ENCODE assay signal across 9 mouse cellular contexts in genomic region chr13:51761186-51761813, GRCm38 (mm10). TPM values are rescaled to one million over a fixed set of nuclear protein-coding genes. Genes with fewer than 3 reads are reported as not detected.
DNase-seq lines count a peak whose midpoint lies in the region; ATAC-seq lines count a peak whose summit lies in the region.
"Had no signal": no experiment of that assay in that cellular context is flagged by ENCODE, and none has a peak within 500 bp of the region (broad histone marks: within the 10 kb centered on the region; RNA-seq: fewer than 3 reads in every experiment).

No protein-coding gene starts in this region.

- no peaks in the 10 kb centered on the region for H3K9me3 ChIP-seq in forebrain, embryonic 12.5 days
- H3K9me3 ChIP-seq in hindbrain, embryonic 10.5 days, result no peaks in the 10 kb centered on the region
- no peaks in the 10 kb centered on the region for H3K9me3 ChIP-seq in midbrain, embryonic 16.5 days (replicated peaks; ENCODE audit: control insufficient read depth, low read length, poor library complexity, severe bottlenecking)

- no peak overlapping the region for H3K4me3 ChIP-seq in forebrain, embryonic 12.5 days (replicated peaks)
- no peak overlapping the region for H3K4me3 ChIP-seq in hindbrain, embryonic 10.5 days
- no peak overlapping the region for H3K4me3 ChIP-seq in midbrain, embryonic 16.5 days (ENCODE audit: low read depth, low read length)

- H3K27me3 ChIP-seq in forebrain, embryonic 12.5 days, result no peaks in the 10 kb centered on the region
- H3K27me3 ChIP-seq in hindbrain, embryonic 10.5 days (ENCODE audit: insufficient read depth, poor library complexity, severe bottlenecking), result no peaks in the 10 kb centered on the region
- no peaks in the 10 kb centered on the region for H3K27me3 ChIP-seq in midbrain, embryonic 16.5 days (ENCODE audit: control insufficient read depth, insufficient read depth, low read depth, low read length)

- H3K27ac ChIP-seq in forebrain, embryonic 12.5 days, result peak overlapping the region; percentile 82
- H3K27ac ChIP-seq in hindbrain, embryonic 10.5 days, result peak overlapping the region; percentile 85
- H3K27ac ChIP-seq in midbrain, embryonic 16.5 days (ENCODE audit: low read length), result peak overlapping the region; percentile 62; the same call in 1 of the 2 replicates

- H3K4me1 ChIP-seq in forebrain, embryonic 12.5 days, result peaks cover 33% of the 10 kb centered on the region
- H3K4me1 ChIP-seq in hindbrain, embryonic 10.5 days (replicated peaks), result peaks cover 57% of the 10 kb centered on the region
- peaks cover 7% of the 10 kb centered on the region for H3K4me1 ChIP-seq in midbrain, embryonic 16.5 days (ENCODE audit: control insufficient read depth, insufficient read depth, low read length)

- no peaks in the 10 kb centered on the region for H3K36me3 ChIP-seq in forebrain, embryonic 12.5 days (replicated peaks)
- no peaks in the 10 kb centered on the region for H3K36me3 ChIP-seq in hindbrain, embryonic 10.5 days
- no peaks in the 10 kb centered on the region for H3K36me3 ChIP-seq in midbrain, embryonic 16.5 days (ENCODE audit: control insufficient read depth, insufficient read depth, low read length)

- no peak overlapping the region for H3K9ac ChIP-seq in forebrain, embryonic 12.5 days
- no peak overlapping the region for H3K9ac ChIP-seq in midbrain, embryonic 16.5 days (ENCODE audit: low read depth, low read length)

- DNase-seq in layer of hippocampus, adult 8-10 months (ENCODE audit: low spot score in 2 of 2), result peak; percentile 50 to 67
- DNase-seq in layer of hippocampus, postnatal 25 days (ENCODE audit: extremely low spot score in 1 of 2, low spot score in 1 of 2), result no peak
- no peak for DNase-seq in hindbrain, embryonic 10.5 days (ENCODE audit: low spot score)
- DNase-seq in right cerebral cortex, adult 18-20 months, result no peak
- DNase-seq in ovary, postnatal 14 days (ENCODE audit: low spot score), result no peak
- no peak for DNase-seq in left cerebral cortex, adult 8-10 months (ENCODE audit: low spot score in 2 of 2)
- DNase-seq: lung, postnatal 14 days had no signal

- H3K4me2 ChIP-seq in forebrain, embryonic 12.5 days, result no peak overlapping the region
- H3K4me2 ChIP-seq in midbrain, embryonic 16.5 days (ENCODE audit: low read length), result no peak overlapping the region

- WGBS in forebrain, embryonic 12.5 days, result 23% methylated on average over 10 of the region's 10 CpGs
- 37% methylated on average over 10 of the region's 10 CpGs for WGBS in hindbrain, embryonic 10.5 days
- 23% methylated on average over 10 of the region's 10 CpGs for WGBS in midbrain, embryonic 16.5 days

- ATAC-seq in forebrain, embryonic 12.5 days (ENCODE audit: low FRiP score), result peak; percentile 68
- ATAC-seq in midbrain, embryonic 16.5 days, result peak; percentile 44; the same call in 1 of the 2 replicates

RNA-seq across cellular contexts. Expression of gene Sema4d, which starts 32.2 kb away (rescaled TPM):
- total RNA-seq in layer of hippocampus, adult 8-10 months (2022), result 10 to 100 TPM; 79.8 to 99.9 (median 95.4) TPM
- 100 to 1,000 TPM; 127 to 132 TPM for total RNA-seq in layer of hippocampus, postnatal 25 days (2021)
- polyA plus RNA-seq in forebrain, embryonic 12.5 days (2016; fragmentation: Nextera tagmentation; extraction: Ambion mirVana), result 8.2 and 11.4 TPM in 2 replicates
- polyA plus RNA-seq in hindbrain, embryonic 10.5 days (2016; fragmentation: Nextera tagmentation; extraction: Ambion mirVana), result 5.9 and 7.5 TPM in 2 replicates
- 15.4 and 16.7 TPM in 2 replicates for polyA plus RNA-seq in midbrain, embryonic 16.5 days (2015; fragmentation: Nextera tagmentation; extraction: Ambion mirVana)
- 10 to 100 TPM; 71.1 to 80.0 (median 75.5) TPM for total RNA-seq in left cerebral cortex, adult 8-10 months (2022)

Comparison
In these comparisons a context has a peak if more than half of its experiments do, and no peak if none do; other contexts are left out.
1. DNase-seq: peak in layer of hippocampus, adult 8-10 months (2 of 2); none in layer of hippocampus, postnatal 25 days (0 of 2), hindbrain, embryonic 10.5 days (single experiment), right cerebral cortex, adult 18-20 months (single experiment), ovary, postnatal 14 days (single experiment) and left cerebral cortex, adult 8-10 months (0 of 2).
2. Peak in every context shown above with its lines, with median percentiles within 50 percentile points of each other: H3K27ac ChIP-seq.